Mouse (Mus musculus): ENCODE measurements around the gene Rad51d.
A peak's percentile ranks its signal among the peaks of the same experiment; 100 is the strongest.
"Not testable (repeated sequence)": the region's sequence is repeated elsewhere in the genome, so short reads cannot be mapped to it uniquely, and the experiment has no call there.

The Rad51d gene

DNA sequence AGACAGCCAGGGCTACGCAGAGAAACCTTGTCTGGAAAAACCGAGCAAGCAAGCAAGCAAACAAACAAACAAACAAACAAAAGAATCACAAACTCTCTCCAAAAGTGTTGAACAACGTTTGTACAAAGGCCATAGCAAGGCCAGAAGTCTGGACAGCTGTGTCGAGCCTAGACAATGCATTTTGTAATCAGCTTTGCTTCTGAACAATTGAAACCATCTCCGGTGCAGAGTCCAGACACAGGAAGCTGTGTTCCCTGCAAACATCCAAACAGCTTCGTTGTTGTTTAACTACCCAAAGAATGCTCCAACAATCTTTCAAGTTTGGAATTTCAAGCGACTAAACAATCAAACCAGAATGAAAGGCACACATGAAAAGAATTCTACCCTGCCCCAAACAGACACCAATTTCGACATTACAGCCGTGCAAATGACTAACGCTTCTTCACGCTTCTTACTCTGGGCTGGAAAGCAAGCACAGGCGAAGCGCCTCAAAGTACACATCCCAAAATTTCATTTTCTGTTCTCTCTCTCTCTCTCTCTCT is 33.0 kb downstream of the Rad51d start:
- no peak for DNase-seq (ENCODE audit: extremely low spot score, low spot score)

DNA sequence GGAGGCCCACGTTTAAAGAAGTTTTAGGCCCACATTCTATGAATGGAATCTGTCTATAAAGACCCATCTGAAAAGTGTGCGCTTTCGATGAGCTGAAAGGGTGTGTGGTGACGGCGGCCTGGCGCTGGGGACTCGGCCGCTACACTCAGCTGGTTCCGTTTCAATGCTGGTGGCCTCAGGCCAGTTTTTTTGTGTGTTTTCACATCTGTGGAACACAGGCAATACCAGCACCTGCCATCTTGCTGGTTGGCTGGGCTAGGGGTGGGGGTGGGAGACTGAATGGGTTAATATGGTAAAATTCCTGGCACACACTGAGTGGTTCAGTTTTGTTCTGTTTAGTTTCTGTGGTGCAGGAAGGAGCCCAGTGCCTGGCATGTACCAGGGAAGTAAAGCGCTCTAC is 34.4 kb downstream of the Rad51d start:
- DNase-seq (ENCODE audit: extremely low spot score, low spot score), result no peak

DNA sequence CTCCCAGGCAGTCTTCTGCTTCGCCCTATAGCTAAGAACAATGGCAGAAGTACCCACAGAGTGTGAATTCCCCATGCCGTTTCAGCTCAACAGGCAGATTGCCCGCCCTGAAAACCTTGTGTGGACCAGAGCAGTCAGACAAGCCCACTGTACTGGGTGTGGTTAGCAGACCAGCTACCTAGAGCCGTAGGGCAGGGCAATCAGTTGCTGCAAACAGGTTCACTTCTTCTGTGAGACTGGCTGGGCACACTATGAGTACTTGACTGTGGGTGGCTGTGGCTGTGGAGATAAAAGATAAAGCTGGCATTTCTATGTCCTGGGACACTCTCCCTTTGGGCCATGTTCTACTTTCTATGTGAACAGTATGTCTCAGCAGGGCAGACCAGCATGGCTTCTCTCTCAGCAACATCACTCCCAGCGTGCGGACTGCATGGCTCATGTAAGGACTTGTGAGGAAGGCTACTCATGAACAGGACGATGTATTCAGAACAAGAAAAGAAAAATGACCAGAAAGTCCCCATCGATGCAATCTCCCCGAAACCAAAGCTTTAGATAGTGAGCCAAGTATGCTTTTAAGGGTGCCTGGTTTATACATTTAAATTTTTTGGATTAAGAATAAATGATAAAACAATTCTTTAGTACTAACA is 35.0 kb downstream of the Rad51d start:
- DNase-seq (ENCODE audit: extremely low spot score, low spot score), result no peak

DNA sequence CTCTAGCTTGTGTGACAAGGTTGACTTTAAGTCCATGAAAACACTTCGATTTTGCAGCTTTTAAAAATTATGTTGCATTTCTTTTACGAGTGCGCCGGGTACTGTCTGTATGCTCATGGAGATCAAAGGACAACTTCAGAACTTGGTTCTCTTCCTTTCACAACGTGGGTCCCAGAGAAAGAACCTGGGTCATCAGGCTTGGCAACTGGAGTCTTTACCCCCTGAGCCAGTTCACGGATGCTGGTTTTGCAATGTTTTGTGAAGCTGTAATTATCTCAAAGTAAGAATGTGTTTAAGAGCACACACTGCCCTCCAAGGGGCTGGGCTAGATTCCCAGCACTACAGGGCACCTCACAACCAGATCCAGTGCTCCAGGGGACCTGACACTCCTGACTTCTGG is 36.3 kb downstream of the Rad51d start:
- no peak for DNase-seq (ENCODE audit: extremely low spot score, low spot score)

DNA sequence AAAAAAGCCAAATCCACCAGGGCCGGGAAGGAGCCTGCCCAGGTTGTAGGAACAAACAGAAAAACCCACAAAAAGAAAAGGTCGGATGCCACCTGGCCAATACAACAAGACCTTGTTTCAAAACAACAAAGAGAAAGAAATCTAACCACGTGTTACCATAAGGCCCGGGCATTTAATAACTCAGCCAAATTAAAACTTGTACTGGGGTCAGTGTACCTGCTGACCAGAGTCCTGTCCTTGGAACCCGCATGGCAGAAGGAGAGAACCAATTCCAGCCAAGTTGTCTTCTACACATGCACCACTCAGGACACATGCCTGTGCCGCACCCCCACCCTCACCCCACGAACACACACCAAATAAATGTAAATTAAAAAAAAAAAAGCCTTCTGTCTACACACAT is 37.5 kb downstream of the Rad51d start:
- no peak for DNase-seq (ENCODE audit: extremely low spot score, low spot score)

DNA sequence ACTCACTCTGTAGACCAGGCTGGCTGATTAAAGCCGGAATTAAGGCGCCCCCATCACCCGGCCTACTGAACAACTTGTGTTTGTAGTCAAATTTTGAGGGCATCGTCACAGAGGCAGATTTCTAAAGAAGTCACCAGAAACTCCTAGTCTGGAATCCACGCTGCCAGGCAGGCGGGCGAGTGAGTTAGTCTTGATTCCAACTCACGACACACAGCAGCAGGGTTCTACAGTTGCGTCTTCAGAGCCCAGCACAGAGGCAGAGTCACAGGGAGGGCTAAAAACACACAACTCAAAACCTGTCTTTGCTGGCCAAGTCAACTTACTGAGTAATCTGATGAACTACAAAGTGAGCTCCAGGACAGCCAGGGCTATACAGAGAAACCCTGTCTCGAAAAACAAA is 37.9 kb downstream of the Rad51d start:
- DNase-seq (ENCODE audit: extremely low spot score, low spot score), result no peak

DNA sequence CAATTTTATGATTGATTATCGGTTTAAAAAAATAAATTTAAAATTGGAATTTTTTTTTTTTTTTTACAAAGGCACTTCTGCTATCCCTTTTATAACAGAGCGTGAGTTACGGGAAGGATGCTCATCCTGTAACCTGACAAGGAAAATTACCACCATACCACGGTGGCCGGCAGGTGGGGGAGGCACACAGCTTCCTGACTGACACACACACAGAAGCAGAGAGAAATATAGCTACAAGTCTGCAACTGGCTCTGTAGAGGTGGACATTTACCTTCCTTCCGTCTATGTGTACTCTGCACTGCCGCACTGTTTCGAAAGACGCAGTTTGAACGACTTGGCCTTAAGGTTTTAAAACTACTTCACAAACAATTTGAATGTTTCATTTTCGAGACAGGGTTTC is 38.3 kb downstream of the Rad51d start:
- DNase-seq (ENCODE audit: extremely low spot score, low spot score), result no peak

DNA sequence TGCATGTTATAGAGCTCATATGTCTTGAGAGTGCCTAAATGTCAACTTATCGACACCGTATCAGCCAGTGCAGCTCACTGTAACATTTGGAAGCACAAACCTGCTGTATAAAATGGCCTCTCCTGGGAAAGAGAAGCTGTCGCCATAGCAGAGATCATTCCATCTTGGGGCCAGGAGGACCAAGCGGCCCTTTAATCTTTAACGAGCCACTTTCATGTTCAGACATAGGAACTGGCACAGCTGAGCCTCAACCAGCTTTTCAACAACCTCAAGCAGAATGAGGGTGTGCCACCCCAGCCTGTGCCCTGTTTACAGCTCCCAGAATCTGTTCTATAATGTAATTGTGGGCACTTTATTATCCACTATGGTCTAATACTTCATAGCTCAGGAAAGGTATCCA is 40.2 kb downstream of the Rad51d start:
- DNase-seq (ENCODE audit: extremely low spot score, low spot score), result no peak

DNA sequence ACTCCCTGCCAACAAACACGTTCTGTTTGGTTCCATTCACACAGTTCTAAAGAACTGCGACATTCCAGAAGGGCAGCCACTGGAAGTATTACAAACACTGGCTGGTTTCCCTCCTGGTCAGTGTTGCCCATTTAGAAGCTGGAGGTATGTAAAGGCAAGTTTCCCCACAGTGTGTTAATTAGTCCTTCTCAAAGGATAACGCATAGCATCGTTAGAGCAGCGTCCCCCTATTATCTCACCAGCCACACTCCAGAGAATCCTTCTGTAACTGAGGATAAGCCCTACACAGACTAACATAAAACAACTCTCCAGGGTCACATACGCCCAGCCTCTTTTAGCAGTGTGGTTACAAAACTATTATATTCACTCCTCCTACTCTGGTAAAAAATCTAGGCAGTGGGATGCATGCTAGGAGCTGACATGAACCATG is 42.8 kb downstream of the Rad51d start:
- DNase-seq (ENCODE audit: extremely low spot score, low spot score), result no peak

DNA sequence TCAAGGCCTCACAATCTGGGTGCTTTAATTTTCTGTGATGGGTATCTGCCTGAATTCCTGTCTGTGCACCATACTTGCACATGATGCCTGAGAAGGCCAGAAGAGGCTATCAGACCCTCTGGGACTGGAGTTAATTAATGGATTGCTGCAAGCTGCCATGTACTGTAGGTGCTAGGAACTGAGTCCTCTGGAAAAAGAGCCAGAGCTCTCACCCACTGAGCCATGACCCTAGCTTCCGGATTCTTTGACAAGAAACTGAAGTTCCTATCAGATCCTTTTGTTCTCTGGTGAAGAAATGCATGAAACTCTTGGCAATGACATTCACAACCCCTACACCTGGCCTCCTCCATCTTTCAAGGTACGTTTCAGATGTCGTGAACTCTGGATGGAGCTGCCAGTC is 43.5 kb downstream of the Rad51d start:
- DNase-seq (ENCODE audit: extremely low spot score, low spot score), result no peak

DNA sequence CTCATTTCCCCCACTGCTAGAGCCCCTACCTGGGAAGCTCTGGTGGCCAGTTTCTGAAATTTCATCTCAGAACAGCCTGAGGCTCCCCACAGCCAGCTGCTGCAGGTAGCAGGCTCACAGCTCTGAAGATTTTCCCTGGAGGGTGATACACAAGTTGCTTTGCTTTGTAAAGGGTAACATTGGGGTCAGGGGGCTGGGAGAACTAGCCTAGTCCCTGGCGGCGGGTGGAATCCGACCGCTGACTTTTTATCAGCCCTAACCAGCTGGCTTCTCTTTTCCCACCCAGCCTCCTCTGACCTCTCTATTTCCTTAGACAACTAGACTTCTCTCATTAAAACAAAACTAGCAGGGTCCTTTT is 44.4 kb downstream of the Rad51d start:
- no peak for DNase-seq (ENCODE audit: extremely low spot score, low spot score)

DNA sequence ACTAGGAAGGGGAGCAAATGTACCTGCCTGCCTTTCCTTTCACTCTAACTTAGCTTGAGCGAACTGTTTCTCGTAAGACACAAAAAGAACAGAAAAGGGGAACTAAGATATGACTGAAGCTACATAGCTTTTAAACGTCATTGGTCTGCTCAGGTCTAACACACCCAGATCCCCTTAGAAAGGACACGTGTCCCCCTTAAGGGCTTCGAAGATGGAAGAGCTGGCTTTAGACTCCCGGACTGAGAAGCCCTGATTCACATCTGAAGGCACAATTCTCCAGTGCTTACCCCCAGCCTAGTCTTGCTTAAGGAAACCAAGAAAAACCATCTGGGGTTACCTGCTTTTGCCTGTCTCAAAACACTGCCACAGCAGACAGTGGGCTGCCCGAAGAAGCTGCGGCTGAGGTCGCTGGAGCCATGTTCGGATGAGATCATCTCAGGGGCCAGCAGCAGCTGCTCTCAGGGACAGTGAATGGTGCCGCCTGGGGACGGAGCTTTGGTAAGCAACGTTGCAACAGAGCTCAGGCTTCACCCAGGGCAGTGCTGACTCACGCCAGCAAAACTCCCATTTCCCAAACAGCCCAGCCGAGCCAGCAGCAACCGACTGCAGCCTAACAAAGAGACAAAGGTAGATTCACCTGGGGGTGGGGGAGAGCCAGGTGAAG is 44.9 kb downstream of the Rad51d start:
- DNase-seq (ENCODE audit: extremely low spot score, low spot score), result peak; percentile 39

DNA sequence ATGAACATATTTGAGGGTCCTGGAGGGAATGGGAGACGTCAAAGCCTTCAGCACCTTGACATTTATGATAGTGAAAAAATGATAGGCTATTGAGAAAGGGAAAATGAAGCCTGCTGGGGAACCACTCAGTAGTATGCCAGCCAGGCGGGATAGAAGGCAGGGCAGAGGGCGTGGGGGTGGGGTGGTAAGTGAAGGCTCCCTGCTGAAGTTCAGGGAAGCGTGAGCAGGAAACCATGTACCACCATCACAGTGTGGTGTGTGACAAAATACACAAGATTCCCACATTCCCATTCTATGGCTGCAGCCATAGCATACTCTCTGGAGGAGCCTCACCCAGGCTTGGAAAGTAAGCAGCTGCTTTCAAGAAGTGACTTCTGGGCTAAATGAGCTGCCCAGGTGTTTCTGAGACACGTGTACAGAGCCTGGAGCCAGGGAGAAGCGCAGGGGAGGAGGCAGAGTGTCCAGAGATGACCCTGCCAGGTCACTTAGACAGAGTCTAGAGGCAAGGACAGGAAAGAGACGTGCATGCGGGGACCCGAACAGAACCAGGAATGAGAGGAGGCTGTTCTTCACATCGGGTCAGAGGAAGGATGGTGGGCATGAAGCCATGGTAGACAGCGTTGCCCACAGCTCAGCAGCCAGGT is 45.5 kb downstream of the Rad51d start:
- no peak for DNase-seq (ENCODE audit: extremely low spot score, low spot score)

DNA sequence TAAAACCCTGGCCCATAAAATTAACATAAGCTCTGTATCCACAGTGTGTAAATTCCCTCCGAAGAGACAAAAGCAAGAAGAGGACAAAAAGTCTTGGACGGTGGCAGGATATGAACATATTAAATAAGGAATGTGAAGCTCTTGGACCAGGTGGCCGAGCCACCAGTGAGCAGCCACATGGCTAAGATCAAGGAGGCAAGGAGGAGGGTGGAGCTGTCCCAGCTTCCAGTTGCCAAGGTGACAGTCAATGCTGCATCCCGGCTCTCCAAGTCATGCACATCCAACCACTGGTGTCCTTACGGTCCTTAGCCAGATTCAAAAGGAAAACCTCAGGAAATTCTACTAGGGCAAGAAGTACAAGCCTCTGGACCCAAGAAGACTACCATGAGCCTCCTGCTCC is 51.9 kb downstream of the Rad51d start:
- DNase-seq (ENCODE audit: extremely low spot score, low spot score), result no peak

DNA sequence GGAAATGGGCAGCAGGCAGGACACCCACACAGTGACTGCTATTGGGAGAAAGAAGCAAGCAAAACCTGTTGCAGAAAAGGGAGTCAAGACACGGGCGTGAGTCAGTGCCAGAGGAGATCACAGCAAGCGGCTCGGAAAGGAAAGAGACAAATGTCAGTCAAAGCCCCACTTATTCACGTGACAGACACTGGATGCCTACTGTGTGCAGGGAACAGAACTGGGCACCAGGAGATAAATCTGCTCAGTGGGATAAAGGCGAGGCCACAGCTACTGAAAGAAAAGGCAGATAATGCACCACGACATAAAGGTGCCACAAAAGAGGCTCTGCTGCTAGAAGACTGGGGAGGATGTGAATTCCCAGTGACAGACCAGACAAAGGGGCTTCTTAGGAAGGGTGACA is 52.6 kb downstream of the Rad51d start:
- no peak for DNase-seq (ENCODE audit: extremely low spot score, low spot score)

DNA sequence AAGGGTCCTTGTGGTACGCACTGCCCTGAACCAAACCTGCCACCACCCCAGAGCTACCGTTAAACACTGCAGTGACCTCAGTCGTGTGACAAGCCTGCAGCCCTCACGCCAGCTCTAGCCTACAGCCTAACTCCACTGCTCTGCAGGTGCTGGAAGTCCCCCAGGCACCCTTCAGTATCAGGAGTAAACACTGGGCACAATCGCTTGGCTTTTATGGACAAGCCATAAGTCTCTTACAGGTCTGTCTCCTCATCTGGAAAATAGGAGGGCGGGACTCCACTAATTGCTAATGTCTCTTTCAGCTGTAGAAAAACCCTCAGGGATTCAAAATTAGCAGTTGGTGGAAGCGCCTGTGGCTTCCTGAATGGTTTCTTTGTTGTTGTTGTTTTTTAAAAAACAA is 53.2 kb downstream of the Rad51d start:
- no peak for DNase-seq (ENCODE audit: extremely low spot score, low spot score)

DNA sequence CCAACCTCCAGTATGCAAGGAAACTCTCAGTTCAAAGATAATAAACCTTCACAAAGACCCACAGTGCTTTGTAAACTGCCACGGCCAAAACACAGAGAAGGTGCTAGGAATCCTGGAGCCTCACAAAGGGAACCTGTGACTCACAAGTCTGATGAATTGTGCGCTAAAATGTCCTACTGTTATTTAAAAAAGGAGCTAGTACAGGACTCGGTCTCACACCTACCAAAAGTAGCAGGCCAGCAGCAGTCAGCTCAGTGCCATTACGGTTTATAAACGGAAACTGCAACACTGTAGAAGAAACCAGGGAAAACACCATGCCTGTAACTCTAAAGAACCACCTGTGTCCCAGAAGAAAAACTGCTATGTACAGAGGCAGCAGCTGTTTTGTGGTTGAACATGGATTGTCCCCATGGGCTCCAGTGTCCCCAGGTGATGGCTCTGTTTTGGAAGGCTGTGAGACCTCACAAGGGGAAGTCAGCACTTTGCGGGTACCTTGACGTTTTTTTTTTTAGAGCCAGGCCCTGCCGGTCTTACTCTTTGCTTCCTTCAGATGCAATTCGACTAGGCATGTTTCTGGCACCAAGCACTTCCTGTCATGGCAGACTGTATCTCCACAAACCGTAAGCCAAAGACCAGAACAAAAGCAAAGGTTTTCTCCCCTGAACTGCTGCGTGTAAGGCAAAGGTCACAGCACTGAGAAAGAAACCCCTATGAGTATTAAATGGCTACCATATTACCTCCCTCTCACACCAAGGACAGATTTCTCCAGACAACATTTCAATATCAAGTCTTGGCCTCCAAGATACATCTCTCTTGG is 54.6 kb downstream of the Rad51d start:
- DNase-seq (ENCODE audit: extremely low spot score, low spot score), result no peak

DNA sequence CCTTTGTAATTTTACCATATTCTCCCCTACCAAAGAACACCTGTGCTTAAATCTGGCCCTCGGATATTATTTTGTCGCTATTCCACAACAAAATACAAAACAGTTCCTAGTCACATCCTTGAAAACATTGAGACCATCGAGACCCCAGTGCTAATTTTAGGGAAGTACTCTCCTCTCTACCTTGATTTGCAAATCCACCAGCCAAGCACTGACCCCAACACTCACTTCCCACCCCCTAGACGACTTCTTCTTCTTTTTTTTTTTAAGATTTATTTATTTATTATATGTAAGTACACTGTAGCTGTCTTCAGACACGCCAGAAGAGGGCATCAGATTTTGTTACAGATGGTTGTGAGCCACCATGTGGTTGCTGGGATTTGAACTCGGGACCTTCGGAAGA is 56.1 kb downstream of the Rad51d start:
- DNase-seq (ENCODE audit: extremely low spot score, low spot score), result not testable (repeated sequence)

DNA sequence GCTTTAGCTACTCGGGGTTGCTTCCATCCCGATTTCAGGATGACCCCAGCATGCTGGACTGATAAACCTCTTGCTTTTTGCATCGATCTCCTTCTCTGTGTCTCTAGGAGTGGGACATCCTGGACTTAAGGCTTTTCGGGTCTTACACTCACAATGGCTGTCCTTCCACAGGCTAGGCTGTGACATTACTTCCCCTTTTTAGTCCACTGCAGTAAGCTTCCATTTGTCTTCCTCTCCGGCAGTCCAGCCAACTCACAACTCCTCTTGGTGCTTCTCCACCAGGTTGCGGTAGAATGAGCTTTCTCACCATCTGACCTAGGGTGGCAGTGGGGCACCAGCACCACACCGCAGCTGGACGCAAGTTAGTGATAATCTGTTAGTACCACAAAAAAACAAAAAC is 56.5 kb downstream of the Rad51d start:
- no peak for DNase-seq (ENCODE audit: extremely low spot score, low spot score)

DNA sequence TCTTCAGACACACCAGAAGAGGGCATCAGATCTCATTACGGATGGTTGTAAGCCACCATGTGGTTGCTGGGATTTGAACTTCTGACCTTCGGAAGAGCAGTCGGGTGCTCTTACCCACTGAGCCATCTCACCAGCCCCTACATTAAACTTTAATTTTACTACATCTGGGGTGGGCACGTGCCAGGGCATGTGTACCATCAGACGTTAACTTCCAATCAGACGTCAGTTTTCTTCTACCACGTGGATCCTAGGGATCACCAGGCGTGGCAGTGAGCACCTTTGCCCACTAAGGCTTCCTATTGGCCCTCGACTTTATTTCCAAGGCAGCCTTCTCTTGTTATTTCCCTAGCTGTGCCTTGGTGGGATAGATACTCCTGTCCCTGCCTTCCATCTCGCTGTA is 58.0 kb downstream of the Rad51d start:
- not testable (repeated sequence) for DNase-seq (ENCODE audit: extremely low spot score, low spot score)

DNA sequence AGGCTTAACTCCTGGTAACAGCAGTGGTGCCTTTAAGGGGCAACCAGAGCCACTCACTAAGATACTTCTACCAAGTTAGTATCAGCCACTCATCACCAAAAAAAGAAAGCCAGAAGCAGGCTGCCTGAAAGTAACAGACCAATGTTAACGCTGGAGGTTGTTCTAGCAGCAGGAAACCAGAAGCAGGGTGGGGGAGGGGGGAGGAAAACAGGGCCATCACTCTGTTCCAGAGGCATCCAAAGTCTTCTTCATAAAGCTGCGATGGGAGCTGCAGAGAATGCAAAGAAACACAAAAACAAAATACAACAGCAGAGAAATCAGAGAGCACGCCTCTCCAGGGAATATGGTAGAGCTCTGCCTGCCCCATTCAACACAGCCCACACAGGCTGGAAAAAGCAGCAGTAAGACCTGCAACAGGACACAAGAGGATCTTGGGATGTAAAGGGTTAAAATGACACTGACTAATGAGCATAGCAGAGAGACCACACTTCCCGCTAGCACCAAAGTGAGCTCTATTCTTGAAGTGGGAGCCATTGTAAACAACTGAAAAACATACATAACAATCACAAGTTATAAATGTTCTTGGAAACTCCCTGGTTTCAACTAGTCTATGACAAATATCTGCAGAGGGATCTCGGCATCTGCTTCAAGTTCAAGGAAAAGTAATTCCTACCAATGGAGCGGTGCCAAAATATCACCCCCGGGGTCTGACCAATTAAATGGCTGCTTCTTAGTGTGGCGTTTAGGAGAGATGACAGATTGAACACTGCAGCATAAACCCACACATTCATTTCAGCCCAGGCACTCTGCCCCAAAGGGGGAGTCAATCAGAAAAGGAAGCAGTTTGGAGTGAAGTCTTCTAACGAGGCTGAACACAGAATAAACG is 59.2 kb downstream of the Rad51d start:
- no peak for DNase-seq (ENCODE audit: extremely low spot score, low spot score)

All from neural tube, embryonic 10.5 days (tissue).